Mouse (Mus musculus) megakaryocyte progenitor cell, adult 5-6 weeks (primary cell): ENCODE results near the gene Zfp36l2. TPM values are rescaled to one million over a fixed set of nuclear protein-coding genes. Genes with fewer than 3 reads are reported as not detected.

Experiments
- ATAC-seq: replicated peaks from 2 replicates; pipeline ENCODE4 v1.8.0; 2016; ENCODE audit warnings: mild to moderate bottlenecking, moderate TSS enrichment, inconsistent platforms; ENCODE audit not compliant: poor library complexity
- total RNA-seq, 2 experiments: library from RNA; stranded (forward) in 1 of 2; stranded (reverse) in 1 of 2; fragments of 157-497, 149-512 nt in 1 of 2; fragments of 200-1000 nt in 1 of 2; gene quantifications; 2 replicates each; pipeline versions ENCODE4 v1.2.3 to v1.2.4; 2015 to 2017

The Zfp36l2 gene
- total RNA-seq, 2 experiments from 2014 or later: 98.9 to 286 TPM

GRCm38 (mm10) chr17:84154302-84155028 lies 33.3 kb downstream of the Zfp36l2 start:
- ATAC-seq: peak; percentile 73

DNA sequence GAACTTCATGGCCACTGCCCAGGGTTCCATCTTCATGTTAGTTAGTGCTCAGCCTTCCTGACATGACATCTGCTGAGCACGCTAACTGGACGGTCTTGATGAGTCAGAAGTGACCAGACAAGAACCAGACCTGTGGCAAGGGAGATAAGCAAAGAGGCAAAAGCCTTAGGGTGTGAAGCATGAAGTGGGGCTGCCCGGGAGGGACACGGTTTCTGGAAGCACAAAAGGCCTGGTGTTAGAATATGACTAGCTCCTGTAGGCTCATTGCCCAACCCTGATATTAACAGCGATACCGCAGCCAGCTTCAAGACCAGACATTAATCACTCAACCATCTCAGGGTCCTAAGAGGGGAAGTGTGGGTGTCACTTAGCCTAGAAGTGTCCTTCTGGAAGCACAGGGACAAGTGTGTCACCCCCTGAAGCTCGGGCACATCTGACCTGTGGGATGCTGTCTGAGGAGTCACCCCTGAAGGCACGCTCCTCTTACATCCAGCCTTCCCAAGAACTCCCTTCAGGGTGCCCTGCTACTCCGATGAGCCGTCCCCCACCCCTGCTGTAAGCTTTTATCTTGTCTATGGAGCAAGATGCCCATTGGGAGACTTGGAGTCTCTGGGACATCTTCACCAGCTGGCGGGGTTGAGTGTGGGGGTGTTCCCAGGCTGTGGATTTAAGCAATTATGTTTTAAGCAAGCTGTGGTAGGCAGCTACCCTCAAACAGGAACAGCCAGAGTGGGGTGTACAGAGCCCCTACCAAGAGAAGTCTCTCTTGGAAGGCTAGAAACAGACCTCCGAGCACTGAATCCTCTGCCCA lies 34.6 kb downstream of the Zfp36l2 start:
- peak; percentile 20 for ATAC-seq

GRCm38 (mm10) chr17:84152206-84152975 lies 35.4 kb downstream of the Zfp36l2 start:
- no peak for ATAC-seq

GRCm38 (mm10) chr17:84151306-84151705 lies 36.4 kb downstream of the Zfp36l2 start:
- no peak for ATAC-seq

DNA sequence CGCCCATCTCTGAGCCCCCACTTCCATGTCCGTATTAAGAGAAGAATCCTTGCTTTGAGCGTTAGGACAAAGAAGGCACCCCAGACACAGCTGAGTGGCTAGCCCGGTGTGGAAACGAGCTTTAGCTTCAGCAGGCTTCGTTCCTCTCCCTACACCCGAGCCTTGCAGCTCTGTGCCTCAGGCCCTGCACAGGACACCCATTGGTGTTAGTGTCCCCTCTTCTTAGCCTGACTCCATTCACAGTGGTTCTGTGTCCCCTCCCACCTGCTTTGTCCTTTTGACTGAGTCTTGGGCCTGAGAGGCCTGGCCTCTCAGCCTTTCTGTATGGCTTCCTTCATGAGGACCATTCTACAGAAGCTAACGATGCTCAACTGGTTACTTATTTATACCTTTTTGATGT lies 37.5 kb downstream of the Zfp36l2 start:
- ATAC-seq: no peak

DNA sequence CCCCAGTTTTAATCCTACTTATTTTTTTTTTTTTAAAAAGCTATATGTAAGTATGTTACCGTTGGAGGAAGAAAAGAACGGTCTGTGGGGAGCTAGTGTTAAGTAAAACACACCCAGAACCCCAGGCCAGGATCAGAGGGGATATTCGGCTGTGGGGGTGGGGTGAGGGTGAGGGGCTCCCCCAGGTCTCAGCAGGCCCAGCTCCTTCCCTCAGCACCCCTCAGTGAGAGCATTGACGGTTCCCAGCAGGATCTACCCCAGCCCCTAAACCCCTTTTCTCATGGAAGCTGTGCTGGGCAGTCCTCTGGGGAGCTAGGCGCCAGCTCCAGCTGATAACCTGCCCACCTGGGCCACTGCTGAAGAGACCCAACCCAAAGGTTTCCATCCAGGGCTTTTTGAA lies 38.2 kb downstream of the Zfp36l2 start:
- ATAC-seq: no peak

DNA sequence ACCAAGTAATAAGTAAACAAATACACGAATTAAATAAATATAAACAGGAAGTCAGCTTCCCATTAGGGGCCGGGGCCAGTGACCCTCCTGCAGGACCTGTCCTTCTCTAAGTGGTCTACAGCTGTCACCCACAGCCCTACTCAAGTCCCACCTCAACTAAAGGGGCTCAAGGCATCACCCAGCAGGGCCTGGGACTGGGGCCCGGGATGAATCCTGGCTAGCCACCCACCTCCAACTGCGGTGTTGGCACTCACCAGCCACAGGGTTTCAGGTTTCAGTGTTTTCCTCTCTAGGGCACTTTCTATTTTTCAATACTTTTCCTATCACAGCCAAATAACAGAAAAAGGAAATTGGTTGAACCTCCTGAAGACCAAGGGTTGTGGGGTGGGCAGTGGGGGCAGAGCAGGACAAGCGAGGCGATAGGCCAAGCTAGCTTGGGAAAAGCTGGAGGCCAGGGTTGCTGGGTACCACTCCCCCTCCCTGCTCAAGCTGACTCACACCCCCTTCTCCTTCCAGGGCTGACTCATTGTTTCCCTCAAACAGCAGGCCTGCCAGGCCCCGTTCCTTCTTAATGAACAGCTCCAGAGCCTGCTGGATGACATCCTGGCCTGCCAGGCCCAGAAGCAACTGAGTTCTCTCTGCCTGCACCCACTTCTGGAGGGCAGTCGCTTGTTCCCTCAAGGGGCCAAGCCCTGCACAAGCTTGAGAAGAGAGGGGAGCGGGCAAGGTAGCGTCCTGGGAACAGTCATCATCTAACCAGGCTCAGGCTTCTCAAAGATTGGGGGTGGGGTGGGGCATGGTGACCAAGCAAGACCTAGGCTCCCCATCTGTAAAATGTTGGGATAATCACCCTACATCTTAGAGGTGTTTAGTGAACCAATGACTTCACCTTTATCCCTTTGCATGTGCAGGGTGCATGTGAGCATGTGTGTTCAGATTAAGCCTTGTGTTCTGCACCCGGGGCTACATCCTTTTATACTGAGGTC lies 39.0 kb downstream of the Zfp36l2 start:
- ATAC-seq: peak; percentile 24

DNA sequence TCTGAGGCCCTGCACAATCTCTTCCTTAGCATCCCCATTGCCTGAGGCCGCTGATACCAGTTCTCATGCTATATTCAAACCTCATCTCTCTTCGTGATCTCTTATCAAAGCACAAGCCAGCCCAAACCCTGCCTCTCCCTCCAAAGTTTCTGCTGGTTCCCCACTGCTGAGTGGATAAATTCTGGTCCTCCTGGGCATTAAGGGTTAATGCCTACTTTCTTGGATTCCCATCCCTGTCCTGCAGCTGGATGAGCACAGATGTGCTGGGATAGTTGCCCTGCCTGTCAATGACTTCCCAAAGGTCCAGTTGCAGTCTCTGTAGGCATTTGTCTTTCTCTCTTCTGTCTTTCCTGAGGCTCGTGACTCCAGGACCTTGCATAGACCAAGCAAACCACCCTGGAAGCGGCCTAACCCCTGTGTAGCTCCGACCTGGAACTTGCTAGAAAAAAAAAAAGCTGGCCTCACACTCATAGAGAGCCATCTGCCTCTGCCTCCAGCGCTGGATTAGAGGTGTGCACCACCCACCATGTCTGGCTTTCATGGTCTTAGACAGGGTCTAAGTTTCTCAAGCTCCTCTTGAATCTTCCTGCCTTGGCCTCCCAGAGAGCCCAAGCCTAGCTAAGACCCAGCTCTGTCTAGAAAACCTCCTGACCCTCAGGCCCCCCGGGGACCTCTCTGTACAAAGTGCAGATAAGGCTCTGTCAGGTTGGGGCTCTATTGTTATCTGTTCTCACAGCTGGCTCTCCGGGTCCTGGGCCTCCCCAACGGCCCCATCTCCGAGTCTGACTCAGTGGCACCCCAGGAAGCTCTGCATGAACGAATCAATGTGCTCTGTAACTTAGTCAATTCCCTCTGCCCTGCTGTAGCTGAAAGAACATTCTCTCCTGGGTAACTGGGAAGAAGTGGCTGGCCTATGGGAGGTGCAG lies 40.3 kb downstream of the Zfp36l2 start:
- ATAC-seq: peak; percentile 45

DNA sequence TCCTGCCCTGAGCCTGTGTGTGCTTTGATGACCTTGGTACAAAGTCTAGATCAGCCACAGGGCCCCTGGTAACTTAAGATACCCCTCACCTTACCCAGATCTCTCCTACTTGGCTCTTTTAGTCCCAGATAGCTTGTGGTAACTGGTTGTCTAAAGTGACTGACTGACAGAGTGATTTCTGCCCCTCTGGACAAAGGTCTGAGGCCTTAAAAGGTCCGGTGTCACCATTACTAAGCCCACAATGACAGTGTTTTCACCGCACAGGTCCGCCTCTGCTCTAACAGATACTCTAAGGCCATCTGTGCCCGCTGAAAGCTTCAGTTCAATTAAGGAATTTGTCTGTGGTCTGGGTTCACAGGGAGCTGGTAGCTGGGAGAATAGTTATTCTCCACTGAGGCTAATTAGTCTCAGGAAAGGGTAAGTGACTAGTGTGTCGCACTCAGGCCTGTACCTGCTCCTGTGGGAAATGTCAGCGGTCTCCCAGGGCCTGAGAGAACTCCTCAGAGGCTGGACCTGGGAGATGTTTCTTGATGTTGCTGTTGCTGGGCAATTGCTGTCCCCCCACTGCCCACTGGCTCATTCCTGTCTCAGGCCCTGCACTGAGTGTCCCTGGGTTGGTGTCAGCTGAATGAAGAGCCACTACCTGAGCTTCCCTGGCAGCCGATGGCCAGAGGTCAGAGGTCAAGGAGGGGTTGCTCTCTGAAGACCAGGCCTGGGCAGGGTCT lies 41.1 kb downstream of the Zfp36l2 start:
- no peak for ATAC-seq

DNA sequence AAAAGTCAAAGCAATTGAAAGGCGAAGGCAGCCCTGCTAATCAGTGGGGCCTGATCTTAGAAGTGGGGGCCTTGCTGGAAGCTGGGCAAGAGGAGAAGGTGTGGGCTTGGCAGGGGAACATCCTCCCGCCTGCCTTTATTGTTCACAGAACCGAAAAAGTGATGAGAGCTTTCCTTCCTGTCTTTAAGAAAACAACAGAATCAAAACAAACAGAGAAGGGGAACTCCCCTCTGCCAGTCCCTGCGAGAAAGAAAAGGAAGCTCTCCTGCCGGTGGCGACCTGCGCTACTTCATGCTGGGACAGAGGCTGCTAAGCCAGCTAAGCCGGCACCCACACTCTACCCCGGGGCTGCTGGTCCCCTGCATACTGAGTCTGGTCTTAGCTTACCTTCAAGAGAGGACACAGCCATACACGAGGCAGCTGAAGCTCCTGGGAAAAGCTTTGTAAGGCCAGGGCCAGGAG lies 41.9 kb downstream of the Zfp36l2 start:
- ATAC-seq: peak; percentile 13

DNA sequence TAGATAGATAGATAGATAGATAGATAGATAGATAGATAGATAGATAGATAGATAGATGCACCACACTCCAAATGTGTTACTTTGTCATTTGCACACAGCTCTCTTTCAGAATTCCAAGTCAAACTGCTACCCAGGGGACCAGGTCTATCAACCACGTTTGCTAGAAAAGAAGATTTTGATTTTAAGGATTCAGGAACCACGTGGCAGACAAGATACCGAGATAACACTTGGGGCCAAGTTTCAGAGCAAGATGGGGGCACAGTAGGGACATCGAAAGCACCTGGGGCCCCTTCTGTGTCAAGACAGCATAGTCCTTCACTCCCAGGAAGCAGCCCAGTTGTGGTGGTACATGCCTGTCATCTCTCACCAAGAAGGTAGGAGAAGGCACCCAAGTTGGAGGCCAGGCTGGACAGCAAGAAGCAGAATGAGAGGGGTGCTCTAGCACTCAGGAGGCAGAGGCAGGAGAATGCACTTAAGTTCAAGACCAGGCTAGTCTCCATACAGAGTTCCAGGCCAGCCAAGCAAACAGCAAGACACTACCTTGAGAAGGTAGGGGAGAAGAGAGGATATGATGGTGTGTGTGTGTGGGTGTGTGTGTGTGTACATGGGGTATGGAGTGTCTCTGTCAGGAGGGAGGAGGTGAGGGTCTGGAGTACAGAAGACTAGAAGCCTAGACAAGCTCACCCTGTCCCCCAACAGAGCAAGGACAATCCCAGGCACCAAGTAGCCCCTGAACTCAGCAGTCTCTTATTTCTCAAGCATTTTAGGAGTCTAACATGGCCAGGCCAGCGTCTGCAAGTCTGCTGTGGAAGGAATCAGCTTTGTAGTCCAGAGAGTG lies 42.8 kb downstream of the Zfp36l2 start:
- ATAC-seq: no peak

GRCm38 (mm10) chr17:84144130-84144529 lies 43.6 kb downstream of the Zfp36l2 start:
- no peak for ATAC-seq

- no peak; the same call in 1 of the 2 replicates for ATAC-seq
Measured at GRCm38 (mm10) chr17:84143219-84143844, 44.4 kb downstream of the Zfp36l2 start.

GRCm38 (mm10) chr17:84141691-84142090 lies 46.1 kb downstream of the Zfp36l2 start:
- ATAC-seq: peak; percentile 24

- ATAC-seq: peak; percentile 42
Measured at GRCm38 (mm10) chr17:84140822-84141507, 46.8 kb downstream of the Zfp36l2 start.

DNA sequence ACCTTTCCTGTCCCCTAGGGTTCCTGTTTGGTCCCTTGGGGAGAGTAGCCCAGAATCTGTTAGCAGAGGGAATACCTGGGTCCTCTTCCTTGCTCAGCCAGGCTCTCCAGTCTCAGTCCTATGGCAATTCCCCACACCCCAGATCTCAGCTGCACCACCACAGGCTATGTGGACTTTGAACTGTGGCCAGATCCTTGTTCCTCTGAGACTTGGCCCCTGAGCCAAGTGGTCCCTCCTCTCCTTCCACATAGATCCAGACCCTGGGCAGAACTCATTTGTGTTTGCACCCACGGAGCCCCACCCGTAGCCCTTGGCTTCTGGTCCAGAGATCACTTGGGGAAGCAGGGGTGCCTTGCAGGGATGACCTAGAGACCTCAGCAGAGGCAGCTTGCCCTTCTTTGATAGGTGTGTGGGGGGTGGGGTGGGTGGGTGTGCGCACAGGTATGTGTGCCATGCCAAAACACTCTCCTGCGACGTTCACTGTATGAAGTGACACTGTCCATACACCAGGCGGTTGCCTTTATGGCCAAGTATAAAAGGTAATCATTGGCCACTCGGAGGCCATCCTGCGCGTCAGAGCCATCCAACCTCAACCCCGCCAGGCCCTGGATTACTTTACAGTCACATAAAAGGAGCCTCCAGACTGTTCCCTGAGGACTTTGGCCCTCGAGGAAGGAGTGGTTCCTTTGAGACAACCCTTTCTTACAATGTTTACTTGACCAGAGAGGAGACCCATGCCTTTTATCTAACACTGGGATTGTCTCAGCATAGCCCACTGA lies 50.2 kb downstream of the Zfp36l2 start:
- no peak for ATAC-seq
